Mouse (Mus musculus) cerebellum, adult 8-10 months (tissue): ENCODE measurements around the gene Fkrp.

Experiments
- DNase-seq: peaks from one replicate; pipeline ENCODE4 v3.0.0; 2022

Gene Fkrp

DNA sequence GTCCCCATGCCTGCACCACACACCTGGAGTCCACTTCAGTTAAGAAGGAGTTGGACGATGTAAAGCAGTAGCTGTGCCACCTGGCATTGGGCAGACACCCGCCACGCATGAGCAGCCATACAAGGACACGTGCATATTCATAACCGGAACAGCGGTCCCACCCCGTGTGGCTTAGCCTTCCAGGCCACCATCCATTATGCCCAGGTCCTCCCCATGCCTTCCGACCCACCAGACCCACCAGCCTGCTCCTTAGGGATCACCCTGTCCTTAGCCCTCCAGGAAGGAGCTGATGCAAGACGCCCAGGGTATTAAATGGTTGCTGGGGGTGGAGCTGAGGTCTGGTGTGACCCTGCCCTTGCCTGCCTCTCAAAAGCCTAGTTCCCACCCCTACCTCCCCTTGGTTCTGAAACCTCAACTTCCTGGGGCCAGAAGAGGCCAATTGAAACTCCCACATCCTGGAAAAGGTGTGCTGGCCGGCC, 32.0 kb downstream of the Fkrp start:
- no peak for DNase-seq

DNA sequence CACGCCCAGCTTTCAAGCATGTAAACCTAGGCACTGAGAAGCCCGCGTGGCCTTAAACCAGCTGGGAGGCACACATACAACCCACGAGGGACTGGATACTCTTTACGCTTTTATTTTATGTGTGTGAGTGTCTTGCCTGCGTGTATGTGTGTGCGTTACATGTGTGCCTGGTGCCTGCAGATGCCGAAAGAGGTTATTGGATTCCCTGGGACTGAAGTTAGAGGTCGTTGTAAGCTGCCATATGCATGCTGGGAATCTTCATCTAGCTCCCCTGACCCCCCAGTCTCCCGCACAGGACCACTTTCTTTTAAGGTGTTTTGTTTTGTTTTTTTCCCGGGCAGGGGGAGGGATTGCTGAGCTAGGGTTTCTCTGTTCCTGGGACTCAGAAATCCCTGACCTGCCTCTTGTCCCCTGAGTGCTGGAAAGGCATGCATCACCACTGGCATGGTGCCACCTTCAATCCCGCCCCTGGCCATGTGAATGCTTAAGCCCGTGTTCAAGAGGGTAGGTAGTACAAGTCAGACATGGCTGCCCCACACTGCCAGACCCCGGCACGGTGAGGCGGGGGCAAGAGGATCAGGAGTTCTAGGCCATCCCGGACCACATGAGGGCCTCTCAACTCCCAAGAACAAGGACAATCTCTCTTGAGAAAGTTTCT, 32.6 kb downstream of the Fkrp start:
- DNase-seq, result no peak

DNA sequence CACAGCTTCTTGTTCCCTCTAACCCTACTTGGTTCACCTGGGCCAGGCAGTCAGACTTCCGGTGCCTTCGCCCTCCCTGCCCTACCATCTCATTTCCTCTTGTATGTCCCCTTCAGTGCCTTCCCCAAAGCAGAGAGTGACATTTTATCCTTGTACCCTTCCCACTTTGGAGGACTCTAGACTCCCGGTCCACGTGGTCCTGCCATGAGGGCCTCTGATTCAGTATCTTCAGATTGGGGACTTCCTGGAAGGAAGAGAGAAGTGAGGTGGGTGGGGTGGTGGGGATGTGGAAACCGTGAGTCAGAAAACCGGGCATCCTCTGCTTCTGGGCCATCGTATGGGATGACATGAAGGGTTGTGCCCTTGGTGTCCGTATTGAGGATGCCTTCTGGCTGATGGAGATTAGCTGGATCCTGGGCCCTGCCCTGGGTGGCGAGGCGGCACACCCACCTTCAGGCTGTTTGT, 33.3 kb downstream of the Fkrp start:
- no peak for DNase-seq

DNA sequence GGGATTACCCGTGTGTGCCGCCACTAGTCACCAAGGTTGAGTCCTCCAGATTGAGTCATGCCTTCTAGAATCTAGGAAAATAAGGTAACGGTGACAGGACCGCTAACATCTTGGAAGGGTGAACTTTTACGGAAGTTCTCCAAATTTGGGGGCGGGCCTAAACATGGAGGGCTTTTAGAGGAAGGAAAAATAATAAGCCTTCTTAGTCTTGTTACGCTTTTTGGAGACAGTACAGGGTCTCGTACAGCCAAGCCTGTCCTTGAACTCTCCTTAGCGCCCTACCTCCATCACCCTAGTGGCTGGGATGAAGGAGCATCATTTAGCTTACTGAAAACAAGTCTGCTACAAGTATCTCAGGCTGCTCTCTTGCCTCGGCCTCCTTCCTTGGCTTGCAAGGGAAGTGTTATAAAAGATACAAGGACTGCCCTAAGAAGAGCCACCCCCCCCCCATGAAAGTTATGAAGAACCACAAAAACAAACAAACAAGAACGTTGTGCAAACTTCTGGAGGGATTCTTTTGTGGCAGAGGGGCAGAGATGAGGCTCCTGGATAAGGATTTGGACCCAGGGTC, 33.9 kb downstream of the Fkrp start:
- DNase-seq, result no peak

DNA sequence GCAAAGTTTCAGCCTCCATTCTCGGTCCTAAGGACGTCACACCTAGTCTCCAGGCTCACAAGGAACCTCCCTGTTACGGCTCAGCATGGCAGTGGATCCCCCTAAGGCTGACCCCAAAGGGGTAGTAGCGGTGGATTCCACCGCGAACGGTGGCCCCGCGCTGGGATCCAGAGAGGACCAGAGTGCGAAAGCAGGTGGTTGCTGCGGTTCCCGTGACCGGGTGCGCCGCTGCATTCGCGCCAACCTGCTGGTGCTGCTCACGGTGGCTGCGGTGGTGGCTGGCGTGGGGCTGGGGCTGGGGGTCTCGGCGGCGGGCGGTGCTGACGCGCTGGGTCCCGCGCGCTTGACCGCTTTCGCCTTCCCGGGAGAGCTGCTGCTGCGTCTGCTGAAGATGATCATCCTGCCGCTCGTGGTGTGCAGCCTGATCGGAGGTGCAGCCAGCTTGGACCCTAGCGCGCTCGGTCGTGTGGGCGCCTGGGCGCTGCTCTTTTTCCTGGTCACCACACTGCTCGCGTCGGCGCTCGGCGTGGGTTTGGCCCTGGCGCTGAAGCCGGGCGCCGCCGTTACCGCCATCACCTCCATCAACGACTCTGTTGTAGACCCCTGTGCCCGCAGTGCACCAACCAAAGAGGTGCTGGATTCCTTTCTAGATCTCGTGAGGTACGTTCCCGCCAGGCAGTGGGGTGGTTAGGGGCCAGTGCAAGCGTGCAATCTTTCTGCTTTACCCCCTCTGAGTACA, 34.5 kb downstream of the Fkrp start:
- no peak for DNase-seq

DNA sequence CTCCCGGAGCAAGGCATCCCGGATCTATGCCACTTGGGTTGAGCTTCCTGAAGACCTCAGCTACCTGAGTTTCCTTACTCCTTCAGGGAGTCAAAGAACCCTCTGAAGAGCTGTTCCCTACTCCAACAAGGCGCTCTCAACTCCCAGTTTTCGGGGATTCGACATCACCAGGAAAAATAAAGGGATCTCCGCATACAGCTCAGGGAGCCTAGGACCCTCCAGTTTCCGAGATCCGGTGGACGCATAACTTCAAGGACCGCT, 35.0 kb downstream of the Fkrp start:
- DNase-seq, result no peak

DNA sequence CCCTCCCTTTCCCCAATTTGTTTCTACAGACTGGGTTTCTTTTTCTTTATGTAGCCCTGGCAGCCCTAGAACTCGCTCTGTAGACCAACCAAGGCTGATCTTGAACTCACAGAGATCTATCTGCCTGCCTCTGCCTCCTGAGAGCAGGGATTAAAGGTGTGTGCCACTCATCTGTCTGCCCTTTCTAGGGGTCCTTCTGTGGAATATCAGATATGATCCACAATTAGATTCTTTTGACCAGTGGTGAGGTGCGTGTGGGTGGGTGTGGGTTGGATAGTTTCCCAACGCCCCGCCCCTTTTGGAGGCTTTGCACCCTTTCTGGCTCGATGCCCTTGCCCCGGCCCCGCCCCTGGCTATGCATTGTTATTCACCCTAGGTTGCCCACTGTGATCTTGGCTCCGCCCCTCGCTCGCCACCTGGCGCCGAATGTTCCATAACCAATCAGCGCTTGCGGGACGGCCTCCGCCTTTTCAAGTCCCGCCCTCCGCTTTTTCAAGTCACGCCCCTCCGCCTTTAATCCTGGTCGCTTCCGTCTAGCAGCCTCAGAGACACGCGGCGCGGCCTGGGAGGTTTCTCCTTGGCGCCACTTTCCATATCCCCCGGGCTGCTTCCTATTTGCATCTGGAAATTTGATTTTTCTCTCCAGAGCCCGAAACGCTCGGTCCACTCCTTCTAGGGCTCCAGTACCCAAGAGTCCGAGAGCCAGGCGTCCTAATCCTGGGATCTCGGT, 35.5 kb downstream of the Fkrp start, which contains the start of gene Slc1a5:
Gene Slc1a5 (plus strand): TSS at position 516 of the 730 bp plus-strand sequence.
- peak; percentile 35 for DNase-seq

DNA sequence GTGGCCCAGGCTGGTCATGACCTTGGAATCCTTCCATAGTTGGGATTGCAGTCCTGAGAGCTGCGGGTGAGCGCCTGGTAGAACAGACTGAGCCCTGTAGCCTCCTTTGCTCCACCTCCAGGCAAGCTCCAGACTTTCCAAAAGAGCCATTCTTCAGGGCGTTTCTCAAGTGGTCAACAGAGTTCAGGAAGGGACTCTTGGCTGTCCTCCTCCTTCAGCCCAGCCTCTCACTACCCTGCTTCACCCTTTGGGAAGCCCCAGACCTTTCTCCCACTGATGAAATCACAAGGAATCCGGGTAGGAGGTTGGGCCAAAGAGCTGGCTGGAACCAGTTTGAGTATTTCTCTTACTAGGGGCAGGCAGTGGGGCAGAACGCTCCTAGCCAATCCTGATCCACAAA, 36.5 kb downstream of the Fkrp start:
- DNase-seq, result no peak

DNA sequence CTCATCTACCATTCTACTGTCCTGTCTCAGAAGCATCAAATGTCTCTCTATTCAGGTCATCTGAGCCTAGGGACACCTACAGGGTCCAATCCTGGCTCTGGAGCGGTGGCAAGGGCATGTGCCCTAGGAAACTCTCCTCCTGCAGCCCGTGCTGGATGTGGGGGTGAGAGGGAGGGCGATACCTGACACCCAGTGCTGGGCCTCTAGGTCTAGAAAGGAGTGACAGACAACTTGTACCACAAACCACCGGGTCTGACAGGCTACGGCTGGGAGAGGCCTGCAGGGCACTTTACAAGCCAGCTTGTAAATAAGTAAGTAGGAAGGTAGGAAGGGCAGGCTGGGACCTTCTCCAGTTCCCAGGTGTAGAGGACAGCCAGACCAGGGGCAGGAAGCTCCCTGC, 40.6 kb downstream of the Fkrp start:
- no peak for DNase-seq

DNA sequence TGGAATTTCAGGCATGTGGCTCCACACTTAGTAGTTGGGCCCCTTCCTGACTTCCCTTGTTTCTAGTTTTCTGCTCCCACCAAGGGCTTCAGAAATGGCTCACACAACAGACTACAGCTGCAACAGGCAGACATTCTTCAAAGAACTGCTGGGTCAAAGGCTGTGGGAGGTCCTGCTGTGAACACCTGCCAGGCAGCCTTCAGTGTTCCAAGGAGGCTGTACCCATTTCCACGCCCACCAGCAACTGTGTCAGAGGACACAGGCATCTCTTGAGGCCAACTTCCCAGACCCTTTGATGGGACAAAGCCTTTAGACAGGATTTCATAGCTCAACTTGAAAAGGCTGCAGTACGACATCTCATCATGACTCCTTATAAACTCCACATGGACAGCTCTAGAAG, 50.1 kb downstream of the Fkrp start:
- no peak for DNase-seq

DNA sequence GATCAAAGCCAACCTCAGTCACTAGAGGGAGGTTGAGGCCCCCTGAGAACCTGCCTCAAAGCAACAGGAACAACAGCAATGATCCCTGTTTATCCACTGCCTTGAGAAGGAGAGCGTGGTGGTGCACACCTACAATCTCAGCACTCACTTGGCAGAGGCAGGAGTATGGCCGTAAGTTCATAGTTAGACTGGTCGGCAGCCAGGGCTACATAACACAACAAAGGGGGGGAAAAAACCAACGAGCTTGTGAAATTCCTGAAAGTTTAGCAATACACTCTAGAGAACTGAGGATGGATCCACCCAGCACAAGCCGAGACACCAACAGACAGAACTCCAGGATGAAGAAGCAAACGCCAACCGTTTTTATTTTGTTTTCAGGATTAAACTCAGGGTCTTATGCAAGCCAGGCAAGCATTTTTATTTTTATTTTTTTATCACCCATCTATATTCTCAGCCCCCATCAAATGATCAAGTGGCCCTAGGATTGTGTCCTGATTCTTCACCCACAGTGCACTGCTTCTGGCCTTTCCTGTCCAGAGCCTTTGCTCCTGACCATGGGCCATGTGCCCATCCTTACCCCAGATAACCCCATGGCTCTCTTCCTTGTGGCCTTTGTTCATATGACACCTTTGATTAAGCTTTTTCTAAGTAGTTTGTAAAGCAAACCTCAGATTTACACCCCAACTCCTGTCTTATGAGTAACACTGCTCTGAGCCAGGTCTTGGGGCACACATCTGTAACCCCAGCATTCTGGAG, 52.9 kb downstream of the Fkrp start:
- no peak for DNase-seq

DNA sequence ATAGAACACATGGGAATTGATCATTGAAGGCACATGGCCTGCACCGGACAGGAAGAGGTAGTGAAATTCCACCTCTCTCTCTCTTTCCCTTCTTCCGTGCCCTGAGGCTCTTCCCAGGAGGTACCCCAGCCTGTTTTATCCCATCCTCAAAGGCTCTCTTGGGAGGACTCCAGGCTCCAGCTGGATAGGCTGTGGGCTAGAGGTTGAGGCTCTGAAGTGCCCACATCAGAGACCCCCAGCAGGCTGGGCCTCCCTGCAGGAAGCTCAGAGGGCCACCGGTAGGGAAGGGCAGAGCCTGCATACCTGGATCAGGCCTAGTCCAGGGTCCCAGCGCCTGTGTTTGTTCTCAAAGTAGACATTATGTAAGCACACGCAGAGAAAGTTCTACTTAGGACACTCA, 54.9 kb downstream of the Fkrp start:
- DNase-seq, result no peak

DNA sequence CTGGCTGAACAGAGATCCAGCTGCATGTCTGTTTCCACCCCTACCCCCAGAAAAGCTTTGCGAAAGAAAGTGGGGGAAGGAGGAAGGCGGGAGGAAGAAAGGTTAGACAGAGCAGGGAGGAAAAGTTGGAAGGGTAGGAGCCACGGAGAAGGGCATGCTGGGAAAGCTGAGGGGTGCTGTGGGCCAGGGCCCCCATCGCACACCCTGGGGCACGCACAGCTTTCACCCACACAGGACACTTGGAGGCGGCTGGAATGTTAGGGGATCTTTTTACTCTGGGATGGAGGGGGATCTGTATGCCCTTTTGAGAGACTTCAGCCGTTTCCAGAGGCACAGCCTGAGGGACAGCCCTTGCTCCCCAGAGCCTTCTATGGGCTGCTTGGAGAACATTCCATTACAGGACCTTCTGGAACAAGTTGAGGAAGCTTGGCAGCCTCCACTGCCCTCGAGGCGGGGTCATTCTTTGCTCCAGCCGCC, 55.5 kb downstream of the Fkrp start:
- no peak for DNase-seq

DNA sequence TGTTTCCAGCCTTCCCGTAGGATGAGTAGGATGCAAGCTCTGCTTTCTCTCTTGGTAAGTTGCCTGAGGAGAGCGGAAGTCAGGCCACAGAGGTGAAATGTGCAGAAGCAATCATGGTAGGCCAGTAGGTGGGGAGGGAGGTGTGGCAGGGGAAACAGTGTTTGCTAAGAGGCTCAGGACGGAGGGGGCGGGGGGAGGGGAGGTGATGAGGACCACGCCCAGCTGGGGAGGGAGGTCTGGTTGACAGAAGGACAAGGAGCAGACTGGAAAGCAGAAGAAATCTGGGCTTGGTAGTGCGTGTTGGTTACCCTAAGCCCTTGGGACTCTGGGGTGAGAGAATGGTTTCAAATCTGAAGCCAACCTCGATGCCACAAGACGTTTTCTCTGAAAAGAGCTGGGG, 56.2 kb downstream of the Fkrp start:
- no peak for DNase-seq
